Mouse (Mus musculus): ENCODE results near the gene Antxr2. TPM values are rescaled to one million over a fixed set of nuclear protein-coding genes. Genes with fewer than 3 reads are reported as not detected.

The Antxr2 gene
- total and polyA plus RNA-seq, 3 experiments, result 3.6 to 4.0 (median 3.9) TPM

DNA sequence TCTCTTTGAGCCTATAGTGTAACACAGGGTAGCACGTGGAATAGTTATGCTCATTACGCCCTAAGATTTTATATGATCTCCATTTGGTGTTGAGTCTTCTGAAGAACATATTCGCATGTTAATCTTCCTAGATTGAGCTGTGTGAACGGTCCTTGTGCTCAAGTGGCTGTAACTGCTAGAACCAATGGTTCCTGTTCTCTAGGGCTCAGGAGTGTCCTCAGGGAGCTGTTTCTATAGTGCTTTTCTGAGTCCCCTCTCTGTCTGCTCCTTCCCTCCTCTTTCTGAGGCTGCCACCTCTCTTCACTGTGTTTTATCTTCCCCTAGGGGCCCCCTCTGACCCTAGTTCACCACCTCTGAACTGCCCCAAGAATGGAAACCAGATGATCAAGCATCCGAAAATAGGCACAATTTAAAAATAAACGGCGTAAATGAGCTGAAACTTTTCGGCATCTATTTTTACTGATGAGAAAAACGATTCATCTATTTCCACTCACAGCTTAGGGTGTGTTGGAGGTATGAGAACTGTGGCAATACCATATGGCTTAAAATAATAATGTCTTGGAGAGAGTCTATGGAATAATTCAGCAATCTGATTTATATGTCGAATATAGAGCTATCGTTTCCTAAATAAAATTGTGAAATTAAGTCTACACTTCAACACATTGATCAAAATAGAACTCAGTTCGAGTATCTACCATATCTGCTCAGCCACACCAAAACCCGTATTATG is 124.1 kb downstream of the Antxr2 start (continued):
- TF ChIP-seq CHD2 (IDR thresholded peaks at IDR 0.05; ENCODE audit: low read length) (0 out of 2 replicates have a peak, but pooled peaks have one; percentile 22), IRF4 (IDR thresholded peaks at IDR 0.05; ENCODE audit: low read depth, low read length) (peak; percentile 79), SIN3A (IDR thresholded peaks at IDR 0.05; ENCODE audit: low read length) (peak; percentile 37; the same call in 1 of the 2 replicates)

DNA sequence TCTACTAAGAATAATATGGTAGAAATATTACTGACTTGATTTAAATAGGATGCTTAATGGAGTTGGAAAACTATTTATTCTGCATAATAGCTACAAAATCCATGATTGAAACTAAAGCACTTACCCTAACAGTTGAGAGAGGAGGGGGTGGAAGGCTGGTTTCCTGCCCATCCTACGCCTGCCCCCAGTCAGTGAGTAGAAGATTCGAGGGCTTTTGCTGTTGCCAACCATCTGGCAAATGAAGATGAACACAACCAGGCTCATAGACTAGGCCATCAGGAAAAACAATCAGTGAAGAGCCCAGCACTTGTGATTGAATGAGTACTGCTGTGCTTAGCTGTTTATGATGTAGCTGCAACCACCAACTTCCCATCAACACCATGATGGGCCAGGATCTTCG is 125.0 kb downstream of the Antxr2 start:
- peak overlapping the region; percentile 53; the same call in 1 of the 2 replicates for H3K9ac ChIP-seq (ENCODE audit: insufficient read depth, low read depth)
- H3K27me3 ChIP-seq (replicated peaks), result no peaks in the 10 kb centered on the region
- H3K36me3 ChIP-seq (replicated peaks in 1 of 2; ENCODE audit: control insufficient read depth in 1 of 2, insufficient read depth in 1 of 2, low read length in 1 of 2), result no peaks in the 10 kb centered on the region
- no peak overlapping the region for H3K4me3 ChIP-seq (replicated peaks in 1 of 3; ENCODE audit: low read depth in 2 of 3, low read length in 2 of 3, poor library complexity in 1 of 3)
- in situ Hi-C loops (cut with MboI; ENCODE audit: low pct_ligation_motif_present, low pct_unique_long_range_greater_than_20kb, low sequenced_read_pairs), result no loop called here
- dilution Hi-C loops (cut with MboI; ENCODE audit: extremely low pct_ligation_motif_present, extremely low pct_unique_long_range_greater_than_20kb, low sequenced_read_pairs), result no loop called here
- TF ChIP-seq CHD1 (IDR thresholded peaks at IDR 0.05; ENCODE audit: low read depth, low read length), result no peak
- TF ChIP-seq MAZ (IDR thresholded peaks at IDR 0.05; ENCODE audit: low read depth, low read length), result no peak
- no peak for TF ChIP-seq ZNF384 (IDR thresholded peaks at IDR 0.05; ENCODE audit: low read depth, low read length)
- TF ChIP-seq SMC3 (IDR thresholded peaks at IDR 0.05; ENCODE audit: low read depth, low read length), result no peak
- TF ChIP-seq ZKSCAN1 (IDR thresholded peaks at IDR 0.05; ENCODE audit: borderline replicate concordance, low read depth, low read length), result no peak
- TF ChIP-seq EP300 (IDR thresholded peaks at IDR 0.05; ENCODE audit: low read length), result no peak
- no peak for TF ChIP-seq CTCF (conservative IDR thresholded peaks at IDR 0.05 in 1 of 2, IDR thresholded peaks at IDR 0.05 in 1 of 2; ENCODE audit: low read depth in 2 of 2, low read length in 2 of 2)
- no peak for TF ChIP-seq TCF12 (IDR thresholded peaks at IDR 0.05; ENCODE audit: low read depth, low read length)
- no peak for TF ChIP-seq MAFK (IDR thresholded peaks at IDR 0.05; ENCODE audit: insufficient replicate concordance, low read length)
- no peak for TF ChIP-seq E2F4 (IDR thresholded peaks at IDR 0.05; ENCODE audit: insufficient replicate concordance, low read depth, low read length)
- no peak for TF ChIP-seq USF2 (conservative IDR thresholded peaks at IDR 0.05; ENCODE audit: low read depth, low read length)
- no peak for TF ChIP-seq KAT2A (IDR thresholded peaks at IDR 0.05; ENCODE audit: insufficient replicate concordance, low read length)
- TF ChIP-seq ELF1 (IDR thresholded peaks at IDR 0.05; ENCODE audit: low read depth, low read length), result no peak
- no peak for TF ChIP-seq NELFE (IDR thresholded peaks at IDR 0.05; ENCODE audit: low read depth, low read length)
- TF ChIP-seq USF1 (IDR thresholded peaks at IDR 0.05; ENCODE audit: low read depth, low read length), result no peak
- TF ChIP-seq UBTF (IDR thresholded peaks at IDR 0.05; ENCODE audit: low read depth, low read length), result no peak
- TF ChIP-seq MEF2A (IDR thresholded peaks at IDR 0.05; ENCODE audit: borderline replicate concordance, low read depth, low read length), result no peak
- H3K4me1 ChIP-seq (ENCODE audit: control insufficient read depth in 1 of 2, insufficient read depth in 2 of 2), result peaks cover 10 to 20% of the 10 kb centered on the region in 2 experiments
- H3K79me2 ChIP-seq (replicated peaks; ENCODE audit: control insufficient read depth, extremely low read depth, insufficient read depth, poor library complexity, severe bottlenecking), result no peaks in the 10 kb centered on the region; the same call in 1 of the 2 replicates
- H3K4me2 ChIP-seq (ENCODE audit: insufficient read depth, low read depth, poor library complexity, severe bottlenecking), result peak overlapping the region; percentile 80
- no peaks in the 10 kb centered on the region for H3K9me3 ChIP-seq (replicated peaks; ENCODE audit: low read length)
- DNase-seq (ENCODE audit: extremely low read depth), result no peak
- peak overlapping the region; percentile 72; the same call in 1 of the 2 replicates for H3K27ac ChIP-seq (ENCODE audit: insufficient read depth, low read depth)

Measured in CH12.LX (cell line).